Mouse (Mus musculus) limb, embryonic 11.5 days (tissue): Measurements from ENCODE around the gene Vamp5. TPM values are rescaled to one million over a fixed set of nuclear protein-coding genes. Genes with fewer than 3 reads are reported as not detected.
A peak's percentile ranks its signal among the peaks of the same experiment; 100 is the strongest.

Experiments
- ATAC-seq: fragments of 200-750 bp; cut with Nextera tagmentation; 2 replicates; pipeline ENCODE4 v1.8.0; 2017; ENCODE audit warnings: low read depth; ENCODE audit not compliant: insufficient number of reproducible peaks, low FRiP score, low TSS enrichment
- DNase-seq: peaks from one replicate; pipeline ENCODE4 v3.0.0-alpha.2; 2015; ENCODE audit warnings: low spot score
- H3K27ac ChIP-seq: fragments of 300-500 bp; sonication (generic); replicated peaks from 2 replicates; pipeline ENCODE4 v1.5.1; 2014; ENCODE audit warnings: low read depth, mild to moderate bottlenecking, low read length
- H3K27me3 ChIP-seq: fragments of 300-500 bp; sonication (generic); 2 replicates; pipeline ENCODE4 v1.6.1; 2014; ENCODE audit warnings: mild to moderate bottlenecking, low read length, mixed read lengths; ENCODE audit not compliant: control insufficient read depth, insufficient read depth
- H3K36me3 ChIP-seq: fragments of 300-500 bp; sonication (generic); 2 replicates; pipeline ENCODE4 v1.6.1; 2014; ENCODE audit warnings: mild to moderate bottlenecking, low read length, moderate library complexity, mixed read lengths; ENCODE audit not compliant: control insufficient read depth, insufficient read depth
- H3K4me1 ChIP-seq: fragments of 300-500 bp; sonication (generic); 2 replicates; pipeline ENCODE4 v1.6.1; 2014; ENCODE audit warnings: low read length, mixed read lengths; ENCODE audit not compliant: control insufficient read depth, insufficient read depth
- H3K4me2 ChIP-seq: fragments of 300-500 bp; sonication (generic); 2 replicates; pipeline ENCODE4 v1.6.1; 2014; ENCODE audit warnings: low read depth, mild to moderate bottlenecking, moderate library complexity; ENCODE audit not compliant: severe bottlenecking
- H3K4me3 ChIP-seq: fragments of 300-500 bp; sonication (generic); 2 replicates; pipeline ENCODE4 v1.5.1; 2014; ENCODE audit warnings: low read depth, low read length
- H3K9ac ChIP-seq: fragments of 300-500 bp; sonication (generic); 2 replicates; pipeline ENCODE4 v1.6.1; 2014; ENCODE audit warnings: mild to moderate bottlenecking, low read length
- H3K9me3 ChIP-seq: fragments of 300-500 bp; sonication (generic); 2 replicates; pipeline ENCODE4 v1.6.1; 2016; ENCODE audit warnings: low read length; ENCODE audit not compliant: control insufficient read depth
- WGBS: fragments of 180-500 bp; shearing (Covaris S2); extraction: QIAGEN DNeasy Blood & Tissue Kit; methylation state at CpG from one replicate; pipeline ENCODE4 v1.1.7; 2014; 5-methylcytosine and 5-hydroxymethylcytosine counted together
- polyA plus RNA-seq: library from polyadenylated mRNA; unstranded; fragments of >200 nt; fragmentation: Nextera tagmentation; extraction: Ambion mirVana; gene quantifications from 2 replicates; pipeline ENCODE4 v1.2.1, GENCODE M21; 2014

Vamp5 gene
- polyA plus RNA-seq, 1 experiment from 2014 or later = 17.0 TPM

DNA sequence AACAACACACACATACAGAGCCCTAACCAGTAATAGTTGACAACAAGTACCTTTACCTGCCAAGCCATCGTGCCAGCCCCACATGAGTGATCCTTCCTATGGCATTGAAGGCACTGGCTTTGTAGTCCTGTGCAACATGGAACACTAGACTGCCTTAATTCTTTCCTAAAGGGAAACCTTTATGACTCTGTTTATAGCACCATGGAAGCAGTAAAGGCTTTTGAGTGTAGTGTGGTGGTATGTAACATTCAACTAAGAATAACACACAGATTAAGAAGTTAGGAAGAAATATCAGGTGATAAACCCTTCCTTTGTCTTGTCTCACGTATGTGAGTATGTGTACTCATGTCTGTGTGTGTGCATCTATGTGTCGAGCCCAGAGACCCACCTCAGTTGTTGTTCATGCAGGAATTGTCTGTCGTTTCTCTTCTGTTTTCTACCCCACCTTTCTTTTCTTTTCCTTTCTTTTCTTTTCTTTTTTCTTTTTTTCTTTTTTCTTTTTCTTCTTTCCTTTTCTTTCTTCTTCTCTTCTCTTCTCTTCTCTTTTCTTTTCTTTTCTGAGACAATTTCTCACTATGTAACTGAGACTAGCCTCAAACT is 13.3 kb downstream of the Vamp5 start, which contains the start of gene Rnf181:
TSS of gene Rnf181 (minus strand) at position 113 of the 600 bp plus-strand sequence.
- DNase-seq (no peak), ATAC-seq (no peak)
- Histone ChIP-seq H3K9ac (no peak within 1 kb of the TSS), H3K9me3 (no peaks in the 10 kb centered on the region), H3K4me3 (no peak within 1 kb of the TSS), H3K4me1 (no peaks in the 10 kb centered on the region), H3K4me2 (no peak within 1 kb of the TSS), H3K27me3 (no peaks in the 10 kb centered on the region), H3K36me3 (no peaks in the 10 kb centered on the region), H3K27ac (no peak within 1 kb of the TSS)
- WGBS = 75% methylated on average over 4 of the region's 4 CpGs

GRCm38 (mm10) chr6:72366304-72366703 is 14.0 kb downstream of the Vamp5 start:
- WGBS = 70% methylated on average over 3 of the region's 3 CpGs
- H3K36me3 ChIP-seq = no peaks in the 10 kb centered on the region
- H3K9ac ChIP-seq = no peak overlapping the region
- no peak for ATAC-seq
- no peaks in the 10 kb centered on the region for H3K9me3 ChIP-seq
- H3K4me2 ChIP-seq = no peak overlapping the region
- H3K27me3 ChIP-seq = no peaks in the 10 kb centered on the region
- H3K4me3 ChIP-seq = no peak overlapping the region
- H3K4me1 ChIP-seq = no peaks in the 10 kb centered on the region; the same call in 1 of the 2 replicates
- H3K27ac ChIP-seq = no peak overlapping the region
- no peak for DNase-seq

DNA sequence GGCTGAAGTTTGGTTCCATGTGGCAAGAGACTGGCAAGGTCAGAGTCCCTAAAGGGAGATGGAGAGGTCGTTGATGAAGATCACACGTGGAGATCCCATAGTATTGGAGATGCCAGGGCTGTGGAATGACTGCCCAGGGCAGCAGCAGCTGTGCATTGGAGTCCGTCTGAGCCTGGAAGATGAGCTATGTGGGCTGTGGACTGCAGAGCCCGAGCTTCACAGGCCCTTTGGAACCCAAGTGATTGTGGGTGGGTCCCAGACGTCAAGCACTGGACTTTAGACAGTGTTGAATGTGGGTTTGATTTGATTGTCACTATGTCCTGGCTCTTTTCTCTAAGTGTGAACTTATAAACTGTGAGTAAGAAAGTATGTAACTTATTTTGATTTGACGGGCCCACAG is 15.3 kb downstream of the Vamp5 start:
- no peaks in the 10 kb centered on the region for H3K9me3 ChIP-seq
- no peak for ATAC-seq
- no peaks in the 10 kb centered on the region for H3K27me3 ChIP-seq
- no peaks in the 10 kb centered on the region; the same call in 1 of the 2 replicates for H3K4me1 ChIP-seq
- H3K4me3 ChIP-seq = no peak overlapping the region
- H3K9ac ChIP-seq = no peak overlapping the region
- H3K4me2 ChIP-seq = no peak overlapping the region
- WGBS = 74% methylated on average over 6 of the region's 6 CpGs
- H3K27ac ChIP-seq = no peak overlapping the region
- DNase-seq = no peak
- peaks cover 2% of the 10 kb centered on the region; the same call in 1 of the 2 replicates for H3K36me3 ChIP-seq

GRCm38 (mm10) chr6:72364009-72364408 is 16.3 kb downstream of the Vamp5 start:
- Histone ChIP-seq H3K4me3 (no peak overlapping the region), H3K9me3 (no peaks in the 10 kb centered on the region), H3K36me3 (peaks cover 5% of the 10 kb centered on the region; the same call in 1 of the 2 replicates), H3K4me1 (no peaks in the 10 kb centered on the region; the same call in 1 of the 2 replicates), H3K27ac (no peak overlapping the region), H3K4me2 (no peak overlapping the region), H3K9ac (no peak overlapping the region), H3K27me3 (no peaks in the 10 kb centered on the region)
- ATAC-seq (no peak), DNase-seq (no peak)
- 49% methylated on average over 7 of the region's 7 CpGs for WGBS

GRCm38 (mm10) chr6:72362132-72363028 is 17.9 kb downstream of the Vamp5 start:
- WGBS = under 1% methylated on average over 42 of the region's 42 CpGs
- Histone ChIP-seq H3K4me1 (no peaks in the 10 kb centered on the region; the same call in 1 of the 2 replicates), H3K9ac (peak overlapping the region; percentile 67), H3K9me3 (no peaks in the 10 kb centered on the region), H3K27ac (no peak overlapping the region), H3K4me3 (peak overlapping the region; percentile 72), H3K4me2 (peak overlapping the region; percentile 76), H3K27me3 (no peaks in the 10 kb centered on the region), H3K36me3 (peaks cover 5% of the 10 kb centered on the region; the same call in 1 of the 2 replicates)
- ATAC-seq (peak; percentile 98), DNase-seq (peak; percentile 93)

- Histone ChIP-seq H3K27ac (no peak overlapping the region), H3K9ac (no peak overlapping the region), H3K9me3 (no peaks in the 10 kb centered on the region), H3K4me1 (no peaks in the 10 kb centered on the region; the same call in 1 of the 2 replicates), H3K4me2 (peak overlapping the region; percentile 76), H3K36me3 (peaks cover 5% of the 10 kb centered on the region; the same call in 1 of the 2 replicates), H3K27me3 (no peaks in the 10 kb centered on the region), H3K4me3 (no peak overlapping the region; the same call in 1 of the 2 replicates)
- DNase-seq (no peak), ATAC-seq (no peak)
- WGBS = 68% methylated on average over 5 of the region's 5 CpGs
Measured at GRCm38 (mm10) chr6:72361121-72361551, 19.1 kb downstream of the Vamp5 start.

- Histone ChIP-seq H3K4me3 (no peak overlapping the region), H3K9me3 (no peaks in the 10 kb centered on the region), H3K27me3 (no peaks in the 10 kb centered on the region), H3K9ac (no peak overlapping the region), H3K36me3 (peaks cover 5% of the 10 kb centered on the region; the same call in 1 of the 2 replicates), H3K4me2 (no peak overlapping the region), H3K27ac (no peak overlapping the region), H3K4me1 (no peaks in the 10 kb centered on the region; the same call in 1 of the 2 replicates)
- 82% methylated on average over 7 of the region's 7 CpGs for WGBS
- ATAC-seq (no peak), DNase-seq (no peak)
Measured at GRCm38 (mm10) chr6:72360599-72360935, 19.7 kb downstream of the Vamp5 start.

- H3K4me2 ChIP-seq = no peak overlapping the region
- ATAC-seq (no peak), DNase-seq (no peak)
- H3K9me3 ChIP-seq = no peaks in the 10 kb centered on the region
- 88% methylated on average over 11 of the region's 11 CpGs for WGBS
- H3K36me3 ChIP-seq = peaks cover 5% of the 10 kb centered on the region; the same call in 1 of the 2 replicates
- no peak overlapping the region for H3K27ac ChIP-seq
- H3K4me1 ChIP-seq = no peaks in the 10 kb centered on the region; the same call in 1 of the 2 replicates
- H3K27me3 ChIP-seq = no peaks in the 10 kb centered on the region
- no peak overlapping the region for H3K9ac ChIP-seq
- no peak overlapping the region for H3K4me3 ChIP-seq
Measured at GRCm38 (mm10) chr6:72359891-72360598, 20.2 kb downstream of the Vamp5 start.
